Mouse (Mus musculus): ENCODE measurements around the gene 4833439L19Rik. TPM values are rescaled to one million over a fixed set of nuclear protein-coding genes. Genes with fewer than 3 reads are reported as not detected.
A peak's percentile ranks its signal among the peaks of the same experiment; 100 is the strongest.
"Not testable (repeated sequence)": the region's sequence is repeated elsewhere in the genome, so short reads cannot be mapped to it uniquely, and the experiment has no call there.

4833439L19Rik gene
- 269 and 271 TPM in 2 replicates for polyA plus RNA-seq (2015; fragmentation: Nextera tagmentation; extraction: Ambion mirVana)

DNA sequence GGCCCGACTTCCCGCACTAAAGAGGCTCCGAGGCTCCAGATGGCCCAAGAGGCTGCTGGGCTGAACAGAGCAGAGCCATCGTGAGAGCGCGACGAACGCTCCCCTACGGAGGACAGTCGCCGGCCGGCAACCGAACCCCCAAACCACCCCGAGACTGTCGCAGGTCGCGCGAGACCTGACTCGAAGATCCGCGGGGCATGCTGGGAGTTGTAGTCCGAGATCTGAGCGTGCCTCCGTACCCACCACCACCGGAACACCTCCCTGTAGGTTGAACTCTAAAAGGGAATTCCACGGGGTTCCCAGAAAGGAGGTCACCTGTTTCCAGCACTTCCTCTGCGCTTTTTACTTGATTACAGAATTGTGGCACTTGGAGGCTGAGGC lies at the start of gene 4833439L19Rik:
Gene 4833439L19Rik (minus strand): TSS at position 235 of the 381 bp plus-strand sequence.
- peaks cover 33% of the 10 kb centered on the region for H3K4me1 ChIP-seq (replicated peaks)
- peak within 1 kb of the TSS; percentile 83 for H3K4me2 ChIP-seq (replicated peaks)
- H3K4me3 ChIP-seq (replicated peaks), result peak within 1 kb of the TSS; percentile 98
- peaks cover 30% of the 10 kb centered on the region for H3K36me3 ChIP-seq
- ATAC-seq, result peak; percentile 97
- no peaks in the 10 kb centered on the region for H3K9me3 ChIP-seq
- H3K9ac ChIP-seq (replicated peaks), result peak within 1 kb of the TSS; percentile 99
- H3K27me3 ChIP-seq, result no peaks in the 10 kb centered on the region
- WGBS, result under 1% methylated on average over 27 of the region's 27 CpGs
- H3K27ac ChIP-seq, result peak within 1 kb of the TSS; percentile 91

DNA sequence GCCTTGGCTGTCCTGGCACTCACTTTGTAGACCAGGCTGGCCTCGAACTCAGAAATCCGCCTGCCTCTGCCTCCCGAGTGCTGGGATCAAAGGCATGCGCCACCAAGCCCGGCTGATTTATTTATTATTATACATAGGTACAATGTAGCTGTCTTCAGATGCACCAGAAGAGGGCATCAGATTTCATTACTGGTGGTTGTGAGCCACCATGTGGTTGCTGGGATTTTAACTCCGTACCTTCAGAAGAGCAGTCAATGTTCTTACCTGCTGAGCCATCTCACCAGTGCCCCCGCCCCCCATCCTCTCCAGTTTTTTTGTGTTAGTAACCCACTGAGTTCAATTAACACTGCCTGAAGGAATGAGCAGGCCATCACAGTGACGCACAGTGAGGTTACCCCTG lies 47.9 kb upstream of the 4833439L19Rik start:
- 88% methylated on average over 8 of the region's 8 CpGs for WGBS
- not testable (repeated sequence) for ATAC-seq, H3K27ac ChIP-seq

DNA sequence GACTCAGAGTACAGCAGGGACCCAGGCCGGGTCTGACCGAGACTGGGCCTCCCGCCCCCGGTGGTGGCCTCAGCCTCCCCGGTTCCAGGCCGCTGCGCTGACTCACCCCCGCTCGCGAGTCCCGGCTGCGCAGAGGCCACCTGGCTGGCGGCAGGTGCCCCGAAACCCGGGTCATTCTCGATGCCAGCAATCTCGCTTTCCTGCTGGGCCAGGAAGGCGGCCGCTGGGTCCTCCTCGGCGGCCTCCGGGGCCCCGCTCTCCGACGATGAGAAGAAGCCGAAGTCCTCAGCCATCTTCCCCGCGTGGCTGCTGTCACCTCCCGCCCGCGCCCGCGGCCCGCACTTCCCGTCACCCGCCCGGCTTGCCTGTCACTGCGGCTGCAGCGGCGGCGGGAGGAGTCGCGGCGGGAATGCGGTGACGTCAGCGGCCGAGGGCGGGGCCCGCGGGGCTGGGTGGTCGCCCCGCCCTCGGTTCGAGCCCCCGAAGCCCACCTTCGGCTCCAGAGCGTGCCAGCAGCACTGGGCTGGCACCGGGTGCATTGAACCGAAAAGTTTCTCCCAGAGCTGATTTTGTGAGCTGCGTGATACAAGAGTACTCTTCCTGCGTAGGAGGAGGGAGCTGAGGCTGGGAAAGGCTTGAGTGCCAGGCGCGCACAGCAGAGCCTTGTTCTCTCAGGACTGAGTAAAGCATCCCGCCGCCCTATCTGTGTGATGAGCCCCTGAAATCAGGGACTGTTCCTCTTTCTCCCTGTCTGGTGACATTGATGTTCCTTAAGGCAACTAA lies 45.9 kb upstream of the 4833439L19Rik start, which contains the start of gene Cltb:
Gene Cltb (minus strand): TSS at position 373 of the 783 bp plus-strand sequence.
- WGBS, result under 1% methylated on average over 65 of the region's 66 CpGs

More for the DNA sequence above, 47.9 kb upstream of the 4833439L19Rik start:
- not testable (repeated sequence) for H3K36me3 ChIP-seq; H3K4me2 ChIP-seq (replicated peaks); H3K27me3 ChIP-seq; H3K4me3 ChIP-seq (replicated peaks); H3K9ac ChIP-seq (replicated peaks); H3K9me3 ChIP-seq
- peaks cover 30% of the 10 kb centered on the region for H3K4me1 ChIP-seq (replicated peaks)

DNA sequence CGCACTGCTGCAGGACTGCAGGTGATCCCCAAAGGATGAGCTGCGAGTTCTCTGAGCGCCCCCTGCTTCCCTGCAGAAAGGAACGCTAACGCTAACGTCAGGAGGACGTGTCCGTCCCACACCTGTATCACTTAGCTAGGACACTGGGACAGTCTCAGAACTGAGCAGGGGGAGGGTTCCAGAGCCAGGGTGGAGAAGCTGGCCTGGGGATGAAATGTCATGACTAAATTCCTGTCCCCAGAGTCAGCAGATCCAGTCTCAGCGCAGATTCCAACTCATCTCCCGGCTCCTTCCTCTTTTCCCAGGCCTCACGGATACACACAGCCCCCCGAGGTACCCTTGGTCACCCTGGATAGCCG lies 45.4 kb upstream of the 4833439L19Rik start:
- peaks cover 32% of the 10 kb centered on the region for H3K4me1 ChIP-seq (replicated peaks)
- H3K9me3 ChIP-seq, result no peaks in the 10 kb centered on the region
- H3K9ac ChIP-seq (replicated peaks), result peak overlapping the region; percentile 82
- H3K27me3 ChIP-seq, result peaks cover 15% of the 10 kb centered on the region
- peak overlapping the region; percentile 72 for H3K27ac ChIP-seq
- 6% methylated on average over 13 of the region's 13 CpGs for WGBS
- peak; percentile 60 for ATAC-seq
- H3K4me3 ChIP-seq (replicated peaks), result peak overlapping the region; percentile 62
- peak overlapping the region; percentile 86 for H3K4me2 ChIP-seq (replicated peaks)
- peaks cover 1% of the 10 kb centered on the region; the same call in 1 of the 2 replicates for H3K36me3 ChIP-seq

More for the DNA sequence above, 45.9 kb upstream of the 4833439L19Rik start, which contains the start of gene Cltb:
- Histone ChIP-seq H3K4me1 (replicated peaks) (peaks cover 32% of the 10 kb centered on the region), H3K36me3 (no peaks in the 10 kb centered on the region), H3K27ac (peak within 1 kb of the TSS; percentile 72), H3K27me3 (peaks cover 9% of the 10 kb centered on the region), H3K9ac (replicated peaks) (peak within 1 kb of the TSS; percentile 82), H3K9me3 (no peaks in the 10 kb centered on the region), H3K4me3 (replicated peaks) (peak within 1 kb of the TSS; percentile 62), H3K4me2 (replicated peaks) (peak within 1 kb of the TSS; percentile 86)
- ATAC-seq, result peak; percentile 72

DNA sequence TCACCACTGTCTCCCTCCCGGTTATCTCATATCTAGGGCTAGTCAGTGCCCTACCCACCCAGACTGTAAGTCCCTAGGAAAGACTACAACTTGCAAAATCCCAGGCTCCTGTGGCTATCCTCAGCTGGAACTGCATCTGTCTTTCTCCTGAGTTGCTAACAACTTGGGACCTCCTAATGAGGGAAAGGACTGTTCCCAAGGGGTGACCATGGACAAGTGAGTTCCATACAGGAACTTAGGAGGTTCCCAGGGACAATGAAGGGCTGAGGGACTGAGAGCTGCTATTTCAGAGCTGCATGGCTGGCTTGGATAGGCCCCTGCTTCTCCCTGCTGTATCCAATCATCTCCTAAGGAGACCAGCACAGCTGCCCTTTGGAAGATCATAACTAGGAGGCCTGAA lies 44.1 kb upstream of the 4833439L19Rik start:
- Histone ChIP-seq H3K27me3 (peaks cover 28% of the 10 kb centered on the region), H3K4me1 (replicated peaks) (peaks cover 32% of the 10 kb centered on the region), H3K27ac (no peak overlapping the region), H3K9me3 (no peaks in the 10 kb centered on the region), H3K4me2 (replicated peaks) (peak overlapping the region; percentile 86), H3K36me3 (peaks cover 12% of the 10 kb centered on the region; the same call in 1 of the 2 replicates), H3K9ac (replicated peaks) (peak overlapping the region; percentile 56), H3K4me3 (replicated peaks) (peak overlapping the region; percentile 16; the same call in 1 of the 2 replicates)
- 8% methylated on average over 1 of the region's 1 CpGs for WGBS
- no peak for ATAC-seq

DNA sequence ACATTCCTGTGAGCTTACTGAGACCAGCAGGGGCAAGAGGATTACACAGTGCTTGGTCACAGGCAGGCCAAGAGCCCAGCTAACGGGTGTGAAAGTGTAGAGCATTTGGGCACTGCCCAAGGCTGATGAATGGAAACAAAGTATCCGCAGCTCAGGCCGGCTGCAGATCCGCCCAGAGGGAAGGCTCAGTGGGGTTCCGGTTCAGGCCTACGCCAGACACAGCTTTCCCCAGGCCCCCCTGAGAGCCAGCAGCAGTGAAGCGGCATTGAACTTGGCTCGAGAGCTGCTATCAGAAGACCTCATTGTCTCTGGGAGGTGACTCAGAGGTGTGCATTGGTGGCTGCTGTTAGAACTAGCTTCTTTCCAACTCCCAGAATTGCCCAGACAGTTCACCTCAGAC lies 43.4 kb upstream of the 4833439L19Rik start:
- Histone ChIP-seq H3K9me3 (no peaks in the 10 kb centered on the region), H3K27me3 (peaks cover 28% of the 10 kb centered on the region), H3K9ac (replicated peaks) (peak overlapping the region; percentile 56), H3K4me1 (replicated peaks) (peaks cover 34% of the 10 kb centered on the region), H3K36me3 (peaks cover 12% of the 10 kb centered on the region; the same call in 1 of the 2 replicates), H3K4me3 (replicated peaks) (peak overlapping the region; percentile 16; the same call in 1 of the 2 replicates), H3K27ac (0 out of 2 replicates have a peak overlapping the region, but pooled peaks have one; percentile 39), H3K4me2 (replicated peaks) (peak overlapping the region; percentile 86)
- WGBS, result 11% methylated on average over 8 of the region's 8 CpGs
- ATAC-seq, result no peak

DNA sequence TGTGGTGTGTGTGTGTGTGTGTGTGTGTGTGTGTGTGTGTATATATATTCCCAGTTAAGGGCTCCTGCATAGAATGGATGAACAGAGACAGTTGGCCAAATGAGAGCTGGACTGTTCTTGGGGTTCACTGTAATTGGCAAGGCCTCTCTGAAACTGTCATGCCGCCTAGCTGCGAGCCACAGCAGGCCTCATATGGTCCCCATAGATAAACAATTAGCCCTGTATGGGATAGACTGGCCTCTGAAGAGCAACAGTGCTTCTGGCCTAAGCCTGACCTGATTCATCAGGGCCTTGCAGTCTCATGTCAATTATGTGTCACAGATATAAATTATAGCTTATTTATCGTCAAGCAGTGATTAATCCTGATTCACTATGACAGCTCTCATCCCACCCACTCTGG lies 42.8 kb upstream of the 4833439L19Rik start:
- no peaks in the 10 kb centered on the region for H3K9me3 ChIP-seq
- peak overlapping the region; percentile 56 for H3K9ac ChIP-seq (replicated peaks)
- peaks cover 28% of the 10 kb centered on the region for H3K27me3 ChIP-seq
- H3K36me3 ChIP-seq, result peaks cover 12% of the 10 kb centered on the region; the same call in 1 of the 2 replicates
- ATAC-seq, result no peak
- no peak overlapping the region for H3K4me3 ChIP-seq (replicated peaks)
- 80% methylated on average over 3 of the region's 3 CpGs for WGBS
- H3K4me2 ChIP-seq (replicated peaks), result peak overlapping the region; percentile 86; the same call in 1 of the 2 replicates
- H3K27ac ChIP-seq, result no peak overlapping the region
- peaks cover 40% of the 10 kb centered on the region for H3K4me1 ChIP-seq (replicated peaks)

DNA sequence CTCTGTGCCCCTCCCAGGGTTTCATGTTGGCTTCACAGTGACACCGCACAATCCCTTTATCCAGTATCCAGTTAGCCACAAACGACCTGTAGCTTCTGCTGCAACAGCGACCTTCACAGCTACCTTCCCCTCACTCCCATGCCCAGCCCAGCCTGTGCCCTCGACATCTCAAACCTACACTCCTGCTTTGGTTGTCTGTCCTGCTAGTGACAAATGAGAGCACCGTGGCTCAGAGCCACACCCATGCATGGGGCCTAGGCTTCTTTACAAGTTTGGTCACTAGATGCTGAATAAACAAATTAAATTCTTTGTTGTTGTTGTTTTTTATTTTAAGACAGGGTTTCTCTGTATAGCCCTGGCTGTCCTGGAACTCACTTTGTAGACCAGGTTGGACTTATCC lies 42.0 kb upstream of the 4833439L19Rik start:
- Histone ChIP-seq H3K9ac (replicated peaks) (no peak overlapping the region), H3K27ac (no peak overlapping the region), H3K4me2 (replicated peaks) (no peak overlapping the region), H3K4me3 (replicated peaks) (no peak overlapping the region), H3K27me3 (peaks cover 31% of the 10 kb centered on the region), H3K9me3 (no peaks in the 10 kb centered on the region), H3K36me3 (peaks cover 12% of the 10 kb centered on the region; the same call in 1 of the 2 replicates), H3K4me1 (replicated peaks) (peaks cover 43% of the 10 kb centered on the region)
- ATAC-seq, result no peak
- WGBS, result 76% methylated on average over 5 of the region's 5 CpGs

DNA sequence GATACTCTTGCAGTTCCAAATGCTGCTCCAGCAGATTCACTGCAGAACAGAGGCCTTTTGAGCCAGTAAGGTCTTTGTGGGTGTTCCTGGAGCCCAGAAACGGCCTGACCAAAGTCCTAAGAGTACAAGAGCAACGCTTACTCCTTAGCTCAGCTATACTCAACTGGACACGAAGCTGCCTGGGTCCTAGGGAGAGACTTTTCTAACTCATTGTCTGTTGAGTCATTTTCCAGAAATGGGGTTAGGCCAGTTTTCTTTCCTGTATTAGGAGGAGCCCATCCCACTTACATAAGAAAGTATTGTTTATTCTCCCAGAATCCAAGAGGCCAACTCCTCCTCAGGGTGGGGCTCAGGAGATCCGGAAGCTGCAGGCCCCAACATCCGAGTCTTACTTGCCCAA lies 40.2 kb upstream of the 4833439L19Rik start:
- Histone ChIP-seq H3K27ac (no peak overlapping the region), H3K36me3 (peaks cover 12% of the 10 kb centered on the region; the same call in 1 of the 2 replicates), H3K4me3 (replicated peaks) (no peak overlapping the region), H3K4me1 (replicated peaks) (peaks cover 31% of the 10 kb centered on the region), H3K4me2 (replicated peaks) (no peak overlapping the region), H3K9me3 (no peaks in the 10 kb centered on the region), H3K27me3 (peaks cover 34% of the 10 kb centered on the region), H3K9ac (replicated peaks) (no peak overlapping the region)
- WGBS, result 82% methylated on average over 5 of the region's 5 CpGs
- ATAC-seq, result no peak

DNA sequence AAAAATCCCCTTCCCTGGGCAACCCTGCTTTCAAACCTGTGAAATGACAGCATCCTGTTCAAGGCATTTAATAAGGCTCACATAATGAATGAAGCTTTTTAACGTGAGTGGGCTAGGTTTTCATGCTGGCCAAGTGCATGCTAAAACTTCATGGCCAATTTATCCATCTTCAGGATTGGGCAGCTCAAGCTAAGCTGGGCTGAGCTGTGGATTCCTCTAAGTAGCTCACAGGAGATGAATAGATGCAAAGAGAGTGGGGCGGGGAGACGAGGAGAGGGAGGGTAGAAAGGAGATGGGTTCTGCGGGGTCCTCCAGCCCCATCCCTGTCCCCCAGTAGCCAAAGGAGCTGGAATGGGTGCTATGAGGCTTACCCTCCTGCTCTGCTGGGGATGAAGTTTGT lies 39.0 kb upstream of the 4833439L19Rik start:
- Histone ChIP-seq H3K27me3 (peaks cover 34% of the 10 kb centered on the region), H3K9me3 (no peaks in the 10 kb centered on the region), H3K4me3 (replicated peaks) (no peak overlapping the region), H3K4me1 (replicated peaks) (peaks cover 24% of the 10 kb centered on the region), H3K4me2 (replicated peaks) (no peak overlapping the region), H3K9ac (replicated peaks) (no peak overlapping the region), H3K36me3 (peaks cover 17% of the 10 kb centered on the region; the same call in 1 of the 2 replicates), H3K27ac (no peak overlapping the region)
- no peak for ATAC-seq
- 24% methylated on average over 4 of the region's 4 CpGs for WGBS

DNA sequence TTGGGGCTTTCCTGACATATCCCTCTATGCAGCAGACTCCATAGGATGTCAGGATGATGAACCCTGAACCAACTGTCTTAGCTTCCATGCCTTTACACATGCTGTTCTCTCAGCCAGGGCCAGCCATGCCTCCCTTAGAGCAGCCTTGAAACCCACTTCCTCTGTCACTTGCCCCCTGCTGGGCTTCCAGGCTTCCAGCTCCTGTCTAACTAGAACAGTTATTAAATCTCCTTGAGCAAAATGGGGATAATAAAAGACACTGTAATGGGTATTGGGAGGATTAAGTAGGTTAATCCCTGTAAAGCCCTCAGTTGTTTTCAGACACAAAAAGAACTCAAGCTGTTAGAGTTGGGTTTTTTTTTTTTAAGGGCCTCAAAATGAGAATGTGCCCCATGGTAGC lies 38.3 kb upstream of the 4833439L19Rik start:
- Histone ChIP-seq H3K27me3 (peaks cover 34% of the 10 kb centered on the region), H3K4me3 (replicated peaks) (no peak overlapping the region), H3K4me2 (replicated peaks) (no peak overlapping the region), H3K4me1 (replicated peaks) (peaks cover 17% of the 10 kb centered on the region), H3K9me3 (no peaks in the 10 kb centered on the region), H3K36me3 (peaks cover 25% of the 10 kb centered on the region), H3K9ac (replicated peaks) (0 out of 2 replicates have a peak overlapping the region, but pooled peaks have one; percentile 23), H3K27ac (no peak overlapping the region)
- no peak for ATAC-seq

DNA sequence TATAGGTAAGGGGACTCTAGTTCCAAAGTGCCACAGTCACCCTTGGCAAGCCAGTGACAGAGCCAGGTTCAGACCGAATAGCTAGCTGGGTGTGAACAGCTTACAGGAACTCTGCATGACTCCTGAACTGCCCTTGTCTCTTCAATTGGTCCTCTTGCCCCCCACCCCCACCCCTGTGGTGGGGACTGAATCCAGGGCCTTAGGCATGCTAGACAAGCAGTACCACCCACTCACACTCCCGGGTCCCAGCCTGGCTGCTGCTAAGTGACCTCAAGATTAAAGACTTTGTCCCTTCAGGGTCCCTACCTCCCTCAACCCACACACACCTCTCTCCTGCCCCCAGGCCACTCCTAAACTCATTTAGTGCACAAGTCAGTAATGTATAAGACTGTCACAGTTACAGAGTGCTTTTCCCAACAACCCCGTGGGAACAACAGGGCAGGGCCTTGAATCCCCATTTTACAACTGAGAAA lies 37.4 kb upstream of the 4833439L19Rik start:
- no peaks in the 10 kb centered on the region for H3K9me3 ChIP-seq
- H3K27ac ChIP-seq, result no peak overlapping the region
- no peak overlapping the region for H3K9ac ChIP-seq (replicated peaks)
- WGBS, result 70% methylated on average over 3 of the region's 3 CpGs
- peaks cover 11% of the 10 kb centered on the region for H3K4me1 ChIP-seq (replicated peaks)
- no peak overlapping the region for H3K4me2 ChIP-seq (replicated peaks)
- peaks cover 33% of the 10 kb centered on the region for H3K36me3 ChIP-seq
- ATAC-seq, result no peak
- no peak overlapping the region for H3K4me3 ChIP-seq (replicated peaks)
- H3K27me3 ChIP-seq, result peaks cover 34% of the 10 kb centered on the region
